Comparison of ENCODE assay signal across 16 mouse cellular contexts in genomic region chr13:99278511-99278910, GRCm38 (mm10).
"Had no signal": no experiment of that assay in that cellular context is flagged by ENCODE, and none has a peak within 500 bp of the region (broad histone marks: within the 10 kb centered on the region; RNA-seq: fewer than 3 reads in every experiment).

No protein-coding gene starts in this region.

- DNase-seq: retina, postnatal 1 day; right cerebral cortex, adult 18-20 months; right cerebral cortex, postnatal 14 days; right cerebral cortex, postnatal 25 days; right cerebral cortex, postnatal 4 days; spleen, adult 18-20 months; thymus, adult 18-20 months; thymus, adult 2 months; thymus, postnatal 14 days; thymus, postnatal 25 days; thymus, postnatal 36 days; thymus, postnatal 4 days had no signal

- H3K9me3 ChIP-seq: neural tube, embryonic 13.5 days; neural tube, embryonic 15.5 days; stomach, embryonic 15.5 days had no signal

- H3K27ac ChIP-seq: neural tube, embryonic 13.5 days; neural tube, embryonic 15.5 days; stomach, embryonic 15.5 days; stomach, postnatal 0 days had no signal

- H3K36me3 ChIP-seq: neural tube, embryonic 13.5 days; neural tube, embryonic 15.5 days; stomach, embryonic 15.5 days had no signal

- H3K27me3 ChIP-seq: neural tube, embryonic 13.5 days; neural tube, embryonic 15.5 days; stomach, embryonic 15.5 days had no signal

- H3K4me2 ChIP-seq: neural tube, embryonic 13.5 days; neural tube, embryonic 15.5 days; stomach, embryonic 15.5 days had no signal

- H3K4me3 ChIP-seq: neural tube, embryonic 13.5 days; neural tube, embryonic 15.5 days; stomach, embryonic 15.5 days had no signal

- H3K9ac ChIP-seq: neural tube, embryonic 13.5 days; neural tube, embryonic 15.5 days; stomach, embryonic 15.5 days had no signal
